Mouse (Mus musculus) fibroblast of lung, adult 2 months (primary cell): ENCODE results near the gene Pilra.

Experiments
- DNase-seq: peaks from one replicate; pipeline ENCODE4 v3.0.0-alpha.2; 2011; ENCODE audit warnings: low read depth

Gene Pilra

GRCm38 (mm10) chr5:137823455-137824045, 12.5 kb downstream of the Pilra start:
- DNase-seq, result no peak

- no peak for DNase-seq
Measured at GRCm38 (mm10) chr5:137822602-137823001, 13.5 kb downstream of the Pilra start.

- no peak for DNase-seq
Measured at GRCm38 (mm10) chr5:137822126-137822525, 14.0 kb downstream of the Pilra start.

GRCm38 (mm10) chr5:137817466-137818222, 18.4 kb downstream of the Pilra start:
- DNase-seq, result no peak

GRCm38 (mm10) chr5:137808316-137808715, 27.8 kb downstream of the Pilra start:
- no peak for DNase-seq

- DNase-seq, result no peak
Measured at GRCm38 (mm10) chr5:137806158-137806557, 29.9 kb downstream of the Pilra start.

GRCm38 (mm10) chr5:137800917-137801316, 35.2 kb downstream of the Pilra start:
- no peak for DNase-seq

GRCm38 (mm10) chr5:137796606-137797005, 39.5 kb downstream of the Pilra start:
- DNase-seq, result no peak

- no peak for DNase-seq
Measured at GRCm38 (mm10) chr5:137791553-137791952, 44.5 kb downstream of the Pilra start.

GRCm38 (mm10) chr5:137788946-137789531, 47.0 kb downstream of the Pilra start:
- no peak for DNase-seq

- DNase-seq, result no peak
Measured at GRCm38 (mm10) chr5:137788171-137788570, 47.9 kb downstream of the Pilra start.

- peak; percentile 90 for DNase-seq
Measured at GRCm38 (mm10) chr5:137787151-137787928, 48.7 kb downstream of the Pilra start, which contains the start of the genes Mepce and Zcwpw1. Gene Mepce, minus strand, starts transcription at chr5:137787655. Gene Zcwpw1, plus strand, starts transcription at chr5:137787798.

- DNase-seq, result peak; percentile 100
Measured at GRCm38 (mm10) chr5:137786109-137786942, 49.8 kb downstream of the Pilra start.

- no peak for DNase-seq
Measured at GRCm38 (mm10) chr5:137785164-137786031, 50.7 kb downstream of the Pilra start.

GRCm38 (mm10) chr5:137784546-137784945, 51.5 kb downstream of the Pilra start:
- DNase-seq, result no peak

GRCm38 (mm10) chr5:137783901-137784540, 52.1 kb downstream of the Pilra start:
- DNase-seq, result no peak

- DNase-seq, result no peak
Measured at GRCm38 (mm10) chr5:137782776-137783522, 53.1 kb downstream of the Pilra start.

GRCm38 (mm10) chr5:137781661-137782060, 54.4 kb downstream of the Pilra start:
- DNase-seq, result no peak
